Mouse (Mus musculus) hindbrain, embryonic 16.5 days (tissue): ENCODE data around the gene 4833420G17Rik. TPM values are rescaled to one million over a fixed set of nuclear protein-coding genes. Genes with fewer than 3 reads are reported as not detected.

Experiments
- ATAC-seq: fragments of 200-750 bp; cut with Nextera tagmentation; 2 replicates; pipeline ENCODE4 v1.8.0; 2017; ENCODE audit warnings: moderate TSS enrichment, moderate library complexity
- H3K27ac ChIP-seq: fragments of 300-500 bp; sonication (generic); 2 replicates; pipeline ENCODE4 v1.5.1; 2014; ENCODE audit warnings: low read depth, mild to moderate bottlenecking, control low read depth, low read length, moderate library complexity
- H3K27me3 ChIP-seq: fragments of 300-500 bp; sonication (generic); replicated peaks from 2 replicates; pipeline ENCODE4 v1.6.1; 2014; ENCODE audit warnings: low read length; ENCODE audit not compliant: control insufficient read depth, insufficient read depth
- H3K36me3 ChIP-seq: fragments of 300-500 bp; sonication (generic); 2 replicates; pipeline ENCODE4 v1.6.1; 2014; ENCODE audit warnings: mild to moderate bottlenecking, low read length, moderate library complexity, mixed read lengths; ENCODE audit not compliant: control insufficient read depth, insufficient read depth
- H3K4me1 ChIP-seq: fragments of 300-500 bp; sonication (generic); 2 replicates; pipeline ENCODE4 v1.6.1; 2014; ENCODE audit warnings: low read depth, low read length; ENCODE audit not compliant: control insufficient read depth, insufficient read depth
- H3K4me2 ChIP-seq: fragments of 300-500 bp; sonication (generic); 2 replicates; pipeline ENCODE4 v1.6.1; 2014; ENCODE audit warnings: mild to moderate bottlenecking, low read length, control low read depth, moderate library complexity
- H3K4me3 ChIP-seq: fragments of 300-500 bp; sonication (generic); 2 replicates; pipeline ENCODE4 v1.5.1; 2014; ENCODE audit warnings: mild to moderate bottlenecking, low read length, control low read depth, moderate library complexity
- H3K9ac ChIP-seq: fragments of 300-500 bp; sonication (generic); 2 replicates; pipeline ENCODE4 v1.6.1; 2014; ENCODE audit warnings: low read depth, mild to moderate bottlenecking, control low read depth, low read length, moderate library complexity
- H3K9me3 ChIP-seq: fragments of 300-500 bp; sonication (generic); 2 replicates; pipeline ENCODE4 v1.6.1; 2014; ENCODE audit warnings: mild to moderate bottlenecking, low read length, moderate library complexity; ENCODE audit not compliant: control insufficient read depth
- WGBS: fragments of 180-500 bp; shearing (Covaris S2); extraction: QIAGEN DNeasy Blood & Tissue Kit; methylation state at CpG from one replicate; pipeline ENCODE4 v1.1.7; 2014; 5-methylcytosine and 5-hydroxymethylcytosine counted together
- polyA plus RNA-seq: library from polyadenylated mRNA; unstranded; fragments of >200 nt; fragmentation: Nextera tagmentation; extraction: Ambion mirVana; gene quantifications from 2 replicates; pipeline ENCODE4 v1.2.1, GENCODE M21; 2015

The 4833420G17Rik gene
- polyA plus RNA-seq = 65.9 and 75.3 TPM in 2 replicates

DNA sequence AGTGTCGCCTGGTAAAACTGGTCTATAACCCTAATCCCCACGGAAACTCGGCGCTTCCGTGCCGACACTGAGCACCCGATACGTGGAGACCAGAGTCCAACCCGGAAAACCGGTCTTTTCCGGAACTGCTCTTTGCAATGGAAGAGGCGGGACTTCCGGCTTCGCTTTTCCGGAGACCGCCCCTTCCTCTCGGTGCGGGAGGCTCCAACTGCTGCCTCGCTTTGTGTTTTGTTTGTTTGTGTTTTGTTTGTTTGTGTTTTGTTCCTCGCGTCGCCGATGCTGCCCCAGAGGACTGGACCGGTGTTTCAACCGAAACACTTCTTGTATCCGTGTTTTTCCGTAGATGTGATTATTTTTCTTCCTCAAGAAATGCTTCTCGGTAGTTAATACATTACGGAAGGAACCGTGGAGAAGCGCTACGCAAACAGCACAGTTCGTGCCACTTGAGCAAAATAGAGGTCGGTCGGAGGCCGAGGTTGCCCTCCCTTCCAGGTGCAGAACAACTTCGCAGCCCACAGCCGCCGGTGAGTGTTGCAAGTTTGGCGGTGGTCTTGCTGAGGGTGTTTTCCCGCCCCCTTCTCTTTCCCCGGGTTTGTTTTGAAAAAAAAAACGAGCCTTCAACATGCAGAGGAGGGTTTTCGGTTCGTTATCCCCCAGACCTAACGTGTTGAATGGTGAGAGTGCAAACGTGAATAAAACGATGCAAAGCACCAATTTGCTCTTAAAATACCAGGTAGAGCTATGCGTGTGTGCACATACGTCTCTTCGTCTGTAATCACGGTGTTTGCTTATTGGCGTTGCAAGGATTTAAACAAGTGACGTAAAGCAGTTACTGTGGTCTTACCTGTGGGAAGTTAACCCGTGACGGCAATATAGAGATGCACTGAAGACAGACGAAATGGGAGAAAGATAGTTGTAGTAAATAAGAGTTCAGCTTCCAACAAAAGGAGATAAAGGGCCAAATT lies at the start of gene 4833420G17Rik:
4833420G17Rik (plus strand) TSS at position 173 of the 965 bp plus-strand sequence.
- peak; percentile 98 for ATAC-seq
- H3K9ac ChIP-seq = peak within 1 kb of the TSS; percentile 72
- H3K9me3 ChIP-seq = no peaks in the 10 kb centered on the region
- H3K4me1 ChIP-seq = peaks cover 18% of the 10 kb centered on the region
- H3K4me3 ChIP-seq = peak within 1 kb of the TSS; percentile 68
- H3K4me2 ChIP-seq = peak within 1 kb of the TSS; percentile 69
- 6% methylated on average over 57 of the region's 57 CpGs for WGBS
- peak within 1 kb of the TSS; percentile 85 for H3K27ac ChIP-seq
- peaks cover 5% of the 10 kb centered on the region; the same call in 1 of the 2 replicates for H3K36me3 ChIP-seq
- H3K27me3 ChIP-seq = no peaks in the 10 kb centered on the region

DNA sequence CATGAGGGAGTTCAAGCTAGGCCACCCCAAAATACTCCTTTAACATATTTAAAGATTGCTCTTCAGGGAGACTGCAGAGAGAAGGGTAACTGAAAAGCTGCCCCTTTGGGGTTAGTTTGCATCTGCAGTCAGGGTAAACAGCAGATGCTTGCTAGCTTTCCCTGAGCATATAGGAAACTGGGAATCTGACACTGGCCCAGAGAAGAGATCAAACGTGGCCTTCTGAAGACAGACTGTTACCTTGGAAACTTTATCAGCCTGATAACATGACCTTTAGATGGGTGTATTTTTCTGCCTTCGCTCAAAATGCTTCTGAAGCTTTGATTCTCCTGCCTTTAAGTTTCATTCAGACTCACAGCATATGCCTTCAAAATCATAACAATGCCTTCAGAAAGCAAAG lies 49.5 kb upstream of the 4833420G17Rik start:
- Histone ChIP-seq H3K9me3 (no peaks in the 10 kb centered on the region), H3K36me3 (no peaks in the 10 kb centered on the region), H3K27ac (no peak overlapping the region), H3K27me3 (no peaks in the 10 kb centered on the region), H3K9ac (no peak overlapping the region), H3K4me3 (no peak overlapping the region), H3K4me1 (peaks cover 3% of the 10 kb centered on the region), H3K4me2 (no peak overlapping the region)
- no peak for ATAC-seq
- WGBS = 31% methylated on average over 2 of the region's 2 CpGs

DNA sequence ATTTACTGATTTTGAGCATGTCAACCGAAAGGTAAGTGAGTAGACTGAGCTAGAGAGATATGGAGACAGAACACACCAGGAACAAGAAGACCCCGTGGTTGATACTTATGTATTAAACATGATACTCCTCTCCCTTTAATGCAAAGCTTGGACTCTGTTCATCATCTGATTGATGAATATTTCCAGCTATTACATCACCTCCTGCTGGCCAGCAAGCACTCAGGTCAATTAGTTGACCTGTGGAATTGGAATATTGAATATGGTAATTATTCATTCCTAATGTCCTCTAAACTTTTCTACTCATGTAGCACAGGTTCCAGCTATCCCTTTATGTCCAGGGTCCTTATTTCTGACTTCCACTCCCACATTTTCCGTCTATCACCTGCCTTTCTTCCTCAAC lies 44.1 kb upstream of the 4833420G17Rik start:
- 86% methylated on average over 3 of the region's 3 CpGs for WGBS
- H3K36me3 ChIP-seq = no peaks in the 10 kb centered on the region

DNA sequence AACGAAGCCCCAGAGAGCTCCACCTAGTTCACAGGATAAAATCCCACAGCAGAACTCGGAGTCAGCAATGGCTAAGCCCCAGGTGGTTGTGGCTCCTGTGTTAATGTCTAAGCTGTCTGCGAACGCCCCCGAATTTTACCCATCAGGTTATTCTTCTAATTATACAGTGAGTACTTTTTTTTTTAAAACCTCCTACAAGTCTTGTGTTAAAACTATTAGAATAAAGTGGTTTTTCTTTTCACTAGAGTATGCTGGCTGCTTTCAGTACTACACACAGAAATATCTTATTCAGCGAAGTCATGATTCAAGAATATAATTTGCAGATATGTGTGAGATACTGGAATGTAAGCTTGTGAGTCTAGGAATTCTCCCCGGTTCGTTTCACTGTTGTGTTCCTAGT lies 32.4 kb upstream of the 4833420G17Rik start:
- H3K27ac ChIP-seq = no peak overlapping the region; the same call in 1 of the 2 replicates
- no peak for ATAC-seq
- no peaks in the 10 kb centered on the region for H3K27me3 ChIP-seq
- H3K4me2 ChIP-seq = peak overlapping the region; percentile 76
- H3K4me1 ChIP-seq = peaks cover 14% of the 10 kb centered on the region
- peak overlapping the region; percentile 98 for H3K9ac ChIP-seq
- H3K36me3 ChIP-seq = no peaks in the 10 kb centered on the region
- peak overlapping the region; percentile 99 for H3K4me3 ChIP-seq
- no peaks in the 10 kb centered on the region for H3K9me3 ChIP-seq
- 16% methylated on average over 8 of the region's 8 CpGs for WGBS

More for the DNA sequence above, 44.1 kb upstream of the 4833420G17Rik start:
- Histone ChIP-seq H3K27me3 (no peaks in the 10 kb centered on the region), H3K4me3 (no peak overlapping the region), H3K27ac (no peak overlapping the region), H3K4me2 (no peak overlapping the region), H3K9me3 (no peaks in the 10 kb centered on the region), H3K4me1 (no peaks in the 10 kb centered on the region), H3K9ac (no peak overlapping the region)
- ATAC-seq = no peak

DNA sequence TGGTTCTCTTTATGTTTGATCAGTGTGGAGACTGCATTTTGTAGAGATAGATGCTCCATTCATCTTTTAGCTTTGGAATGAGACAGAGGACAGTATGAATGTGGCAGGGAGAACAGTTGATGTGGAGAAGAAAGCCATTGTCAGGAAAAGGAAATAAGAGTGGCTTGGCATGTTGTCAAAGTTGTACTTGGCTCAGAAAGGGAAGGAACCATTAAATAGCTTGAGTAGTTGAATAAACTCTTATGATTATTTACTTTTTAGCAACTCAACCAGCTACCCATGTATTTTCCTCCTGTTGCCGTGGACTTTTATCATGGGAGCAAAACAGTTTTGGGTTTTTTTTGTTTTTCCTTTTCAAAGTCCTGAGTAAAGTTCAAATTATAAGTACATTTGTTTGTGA lies 30.5 kb upstream of the 4833420G17Rik start:
- Histone ChIP-seq H3K4me1 (peaks cover 14% of the 10 kb centered on the region), H3K4me3 (no peak overlapping the region), H3K9ac (no peak overlapping the region), H3K27me3 (no peaks in the 10 kb centered on the region), H3K27ac (no peak overlapping the region), H3K36me3 (peaks cover 4% of the 10 kb centered on the region), H3K4me2 (no peak overlapping the region), H3K9me3 (no peaks in the 10 kb centered on the region)
- WGBS = 80% methylated on average over 1 of the region's 1 CpGs
- no peak for ATAC-seq

DNA sequence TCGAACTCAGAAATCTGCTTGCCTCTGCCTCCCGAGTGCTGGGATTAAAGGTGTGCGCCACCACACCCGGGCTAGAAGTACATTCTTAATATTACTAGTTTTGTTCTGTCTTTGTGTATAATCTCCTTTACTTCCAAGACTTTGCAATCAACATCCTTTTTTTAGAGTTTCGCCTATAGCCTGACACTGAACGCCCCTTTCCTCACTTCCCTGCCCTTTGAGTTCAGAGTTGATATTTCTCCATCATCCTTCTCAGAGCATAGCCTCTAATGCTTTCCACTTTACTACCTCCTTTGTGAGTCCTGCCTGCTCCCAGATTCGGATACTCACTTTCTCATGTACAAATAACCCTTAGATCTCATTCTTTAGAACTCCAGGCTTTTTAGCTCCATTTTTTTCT lies 28.2 kb upstream of the 4833420G17Rik start:
- WGBS = 89% methylated on average over 7 of the region's 7 CpGs
- Histone ChIP-seq H3K4me2 (no peak overlapping the region), H3K9me3 (no peaks in the 10 kb centered on the region), H3K4me1 (peaks cover 14% of the 10 kb centered on the region), H3K4me3 (no peak overlapping the region), H3K9ac (no peak overlapping the region), H3K27me3 (no peaks in the 10 kb centered on the region), H3K27ac (no peak overlapping the region), H3K36me3 (peaks cover 13% of the 10 kb centered on the region)
- no peak for ATAC-seq

DNA sequence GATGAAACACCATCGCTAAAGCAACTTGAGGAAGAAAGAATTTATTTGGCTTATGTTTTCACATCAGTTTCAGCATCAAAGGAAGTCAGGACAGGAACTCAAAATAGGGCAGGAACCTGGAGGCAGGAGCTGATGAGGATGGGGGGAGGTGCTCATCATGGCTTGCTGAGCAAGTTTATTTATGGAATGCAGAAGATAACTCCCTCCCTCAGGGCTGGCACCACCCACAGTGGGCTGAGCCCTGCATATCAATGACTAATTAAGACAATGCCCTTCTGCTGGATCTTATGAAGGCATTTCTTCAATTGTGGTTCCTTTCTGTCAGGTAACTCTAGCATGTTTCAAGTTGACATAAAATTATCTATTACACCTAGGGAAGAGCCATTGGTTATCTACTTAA lies 20.3 kb upstream of the 4833420G17Rik start:
- no peak overlapping the region for H3K27ac ChIP-seq
- WGBS = 84% methylated on average over 1 of the region's 1 CpGs
- H3K9ac ChIP-seq = no peak overlapping the region
- peaks cover 35% of the 10 kb centered on the region for H3K36me3 ChIP-seq
- H3K9me3 ChIP-seq = no peaks in the 10 kb centered on the region
- H3K4me3 ChIP-seq = no peak overlapping the region
- H3K27me3 ChIP-seq = no peaks in the 10 kb centered on the region
- ATAC-seq = no peak
- no peaks in the 10 kb centered on the region for H3K4me1 ChIP-seq
- H3K4me2 ChIP-seq = no peak overlapping the region

DNA sequence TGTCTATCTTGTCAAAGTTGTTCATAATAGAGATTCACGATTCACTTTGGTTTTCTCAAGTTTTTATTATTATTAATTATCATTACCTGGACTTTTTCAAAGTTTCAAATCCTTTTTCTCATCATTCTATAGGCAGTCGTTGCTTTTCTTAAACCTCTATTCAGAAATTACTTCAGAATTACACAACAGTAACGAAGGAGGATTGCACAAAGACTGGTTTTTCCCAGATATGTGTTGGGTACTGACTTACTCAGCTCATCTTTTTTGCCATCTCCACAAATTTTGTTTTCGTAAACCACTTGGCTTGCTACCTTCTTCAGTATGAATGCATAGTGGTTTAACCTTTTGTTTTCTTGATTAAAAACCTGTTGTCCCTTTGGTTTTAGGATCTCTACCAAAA lies 9.0 kb upstream of the 4833420G17Rik start:
- Histone ChIP-seq H3K36me3 (peaks cover 21% of the 10 kb centered on the region), H3K27me3 (no peaks in the 10 kb centered on the region)
- 94% methylated on average over 4 of the region's 4 CpGs for WGBS

DNA sequence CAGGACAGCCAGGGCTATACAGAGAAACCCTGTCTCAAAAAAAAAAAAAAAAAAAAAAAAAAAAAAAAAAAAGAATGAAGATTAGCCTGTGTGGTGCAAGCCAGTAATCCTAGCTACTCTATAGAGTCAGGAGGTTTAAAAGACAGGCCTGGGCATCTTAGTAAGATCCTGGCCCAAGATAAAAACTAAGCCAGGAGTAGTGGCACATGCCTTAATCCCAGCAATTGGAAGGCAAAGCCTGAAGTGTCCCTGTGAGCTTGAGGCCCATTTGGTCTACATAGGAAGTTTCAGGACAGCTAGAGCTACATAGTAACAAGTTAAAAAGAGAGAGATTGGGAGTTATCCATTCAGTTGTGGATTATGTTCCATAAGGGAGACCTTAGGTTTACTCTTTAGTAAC lies 7.5 kb upstream of the 4833420G17Rik start:
- H3K9ac ChIP-seq = no peak overlapping the region
- no peaks in the 10 kb centered on the region for H3K4me1 ChIP-seq
- no peaks in the 10 kb centered on the region for H3K9me3 ChIP-seq
- no peak overlapping the region for H3K4me3 ChIP-seq
- no peak overlapping the region for H3K27ac ChIP-seq
- no peaks in the 10 kb centered on the region for H3K27me3 ChIP-seq
- ATAC-seq = no peak
- peaks cover 21% of the 10 kb centered on the region for H3K36me3 ChIP-seq
- no peak overlapping the region for H3K4me2 ChIP-seq

More for the DNA sequence above, 9.0 kb upstream of the 4833420G17Rik start:
- Histone ChIP-seq H3K9ac (no peak overlapping the region), H3K27ac (no peak overlapping the region), H3K4me2 (no peak overlapping the region), H3K9me3 (no peaks in the 10 kb centered on the region), H3K4me1 (no peaks in the 10 kb centered on the region), H3K4me3 (no peak overlapping the region)
- no peak for ATAC-seq
